Mouse (Mus musculus) lung, postnatal 0 days (tissue): ENCODE results near the gene Defb20.

Experiments used
- CTCF ChIP-seq: IDR thresholded peaks from 2 replicates; pipeline ENCODE4 v1.5.1; 2016; ENCODE audit warnings: antibody characterized with exemption, mild to moderate bottlenecking
- EP300 ChIP-seq: IDR thresholded peaks from 2 replicates; pipeline ENCODE4 v1.6.1; 2016; ENCODE audit warnings: antibody characterized with exemption, mild to moderate bottlenecking, control low read depth

DNA sequence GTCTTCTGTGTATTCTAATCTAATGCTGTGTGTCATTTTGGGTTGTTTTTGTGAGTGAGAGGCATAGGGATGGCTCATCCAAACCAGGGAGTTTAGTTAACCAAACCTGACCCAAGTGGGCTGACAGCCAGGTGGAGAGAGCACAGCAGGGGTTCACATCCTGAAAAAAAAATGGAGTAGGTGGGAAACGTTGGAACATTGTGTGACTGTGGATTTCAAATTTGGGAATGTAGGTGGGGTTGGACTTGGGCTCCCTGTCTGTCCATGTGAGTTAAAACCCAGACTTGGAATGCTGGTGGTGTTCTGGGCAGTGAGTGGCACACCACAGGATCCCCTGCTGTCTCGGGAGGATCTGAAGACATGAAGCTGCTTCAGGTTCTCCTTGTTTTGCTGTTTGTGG is at the start of gene Defb20:
- TF ChIP-seq CTCF (no peak), EP300 (no peak)
